Mouse (Mus musculus): ENCODE data around the gene Polr2e. TPM values are rescaled to one million over a fixed set of nuclear protein-coding genes. Genes with fewer than 3 reads are reported as not detected.

Polr2e gene
- polyA plus RNA-seq (2012; rRNA removed), result 211 and 226 TPM in 2 replicates

GRCm38 (mm10) chr10:80039559-80039979 is at the start of gene Polr2e:
Polr2e (minus strand) TSS chr10:80039795.
- H3K27ac ChIP-seq (ENCODE audit: control insufficient read depth, insufficient read depth, low read length), result peak within 1 kb of the TSS; percentile 36
- no peak for TF ChIP-seq CTCF (IDR thresholded peaks at IDR 0.05; ENCODE audit: borderline replicate concordance, control insufficient read depth, extremely low read depth, insufficient read depth, low read length, poor library complexity)
- TF ChIP-seq POLR2A (IDR thresholded peaks at IDR 0.05; ENCODE audit: control insufficient read depth, extremely low read depth, insufficient read depth, low read length, poor library complexity), result peak; percentile 63
- H3K27me3 ChIP-seq (ENCODE audit: control insufficient read depth, insufficient read depth, low read length), result no peaks in the 10 kb centered on the region
- under 1% methylated on average over 40 of the region's 40 CpGs for WGBS
- peak within 1 kb of the TSS; percentile 87 for H3K4me3 ChIP-seq (ENCODE audit: control insufficient read depth, insufficient read depth, low read length)
- peaks cover 7% of the 10 kb centered on the region for H3K4me1 ChIP-seq (replicated peaks; ENCODE audit: control insufficient read depth, insufficient read depth, low read length)
- peak; percentile 96 for DNase-seq
- peaks cover 12% of the 10 kb centered on the region for H3K36me3 ChIP-seq (ENCODE audit: control insufficient read depth, insufficient read depth, low read length)

- Histone ChIP-seq H3K4me3 (ENCODE audit: control insufficient read depth, insufficient read depth, low read length) (no peak overlapping the region), H3K4me1 (replicated peaks; ENCODE audit: control insufficient read depth, insufficient read depth, low read length) (peaks cover 8% of the 10 kb centered on the region), H3K36me3 (ENCODE audit: control insufficient read depth, insufficient read depth, low read length) (peaks cover 12% of the 10 kb centered on the region), H3K27ac (ENCODE audit: control insufficient read depth, insufficient read depth, low read length) (no peak overlapping the region), H3K27me3 (ENCODE audit: control insufficient read depth, insufficient read depth, low read length) (no peaks in the 10 kb centered on the region)
- 94% methylated on average over 4 of the region's 4 CpGs for WGBS
- TF ChIP-seq CTCF (IDR thresholded peaks at IDR 0.05; ENCODE audit: borderline replicate concordance, control insufficient read depth, extremely low read depth, insufficient read depth, low read length, poor library complexity) (no peak), POLR2A (IDR thresholded peaks at IDR 0.05; ENCODE audit: control insufficient read depth, extremely low read depth, insufficient read depth, low read length, poor library complexity) (no peak)
- DNase-seq, result no peak
Measured at GRCm38 (mm10) chr10:80089146-80089545, 49.6 kb upstream of the Polr2e start.

- no peak overlapping the region for H3K27ac ChIP-seq (ENCODE audit: control insufficient read depth, insufficient read depth, low read length)
- no peaks in the 10 kb centered on the region for H3K27me3 ChIP-seq (ENCODE audit: control insufficient read depth, insufficient read depth, low read length)
- WGBS, result 64% methylated on average over 8 of the region's 8 CpGs
- TF ChIP-seq POLR2A (IDR thresholded peaks at IDR 0.05; ENCODE audit: control insufficient read depth, extremely low read depth, insufficient read depth, low read length, poor library complexity) (no peak), CTCF (IDR thresholded peaks at IDR 0.05; ENCODE audit: borderline replicate concordance, control insufficient read depth, extremely low read depth, insufficient read depth, low read length, poor library complexity) (no peak)
- DNase-seq, result no peak
- peaks cover 8% of the 10 kb centered on the region for H3K4me1 ChIP-seq (replicated peaks; ENCODE audit: control insufficient read depth, insufficient read depth, low read length)
- H3K4me3 ChIP-seq (ENCODE audit: control insufficient read depth, insufficient read depth, low read length), result no peak overlapping the region
- peaks cover 22% of the 10 kb centered on the region for H3K36me3 ChIP-seq (ENCODE audit: control insufficient read depth, insufficient read depth, low read length)
Measured at GRCm38 (mm10) chr10:80087483-80087882, 47.9 kb upstream of the Polr2e start.

GRCm38 (mm10) chr10:80086847-80087246 is 47.3 kb upstream of the Polr2e start:
- Histone ChIP-seq H3K27me3 (ENCODE audit: control insufficient read depth, insufficient read depth, low read length) (no peaks in the 10 kb centered on the region), H3K4me3 (ENCODE audit: control insufficient read depth, insufficient read depth, low read length) (no peak overlapping the region), H3K27ac (ENCODE audit: control insufficient read depth, insufficient read depth, low read length) (no peak overlapping the region), H3K4me1 (replicated peaks; ENCODE audit: control insufficient read depth, insufficient read depth, low read length) (peaks cover 8% of the 10 kb centered on the region), H3K36me3 (ENCODE audit: control insufficient read depth, insufficient read depth, low read length) (peaks cover 27% of the 10 kb centered on the region)
- 50% methylated on average over 3 of the region's 3 CpGs for WGBS
- no peak for TF ChIP-seq POLR2A (IDR thresholded peaks at IDR 0.05; ENCODE audit: control insufficient read depth, extremely low read depth, insufficient read depth, low read length, poor library complexity)
- no peak for DNase-seq

- no peak for DNase-seq
- peaks cover 8% of the 10 kb centered on the region for H3K4me1 ChIP-seq (replicated peaks; ENCODE audit: control insufficient read depth, insufficient read depth, low read length)
- H3K4me3 ChIP-seq (ENCODE audit: control insufficient read depth, insufficient read depth, low read length), result no peak overlapping the region
- H3K27me3 ChIP-seq (ENCODE audit: control insufficient read depth, insufficient read depth, low read length), result no peaks in the 10 kb centered on the region
- H3K27ac ChIP-seq (ENCODE audit: control insufficient read depth, insufficient read depth, low read length), result no peak overlapping the region
- peaks cover 44% of the 10 kb centered on the region for H3K36me3 ChIP-seq (ENCODE audit: control insufficient read depth, insufficient read depth, low read length)
- 85% methylated on average over 9 of the region's 9 CpGs for WGBS
- no peak for TF ChIP-seq CTCF (IDR thresholded peaks at IDR 0.05; ENCODE audit: borderline replicate concordance, control insufficient read depth, extremely low read depth, insufficient read depth, low read length, poor library complexity)
- TF ChIP-seq POLR2A (IDR thresholded peaks at IDR 0.05; ENCODE audit: control insufficient read depth, extremely low read depth, insufficient read depth, low read length, poor library complexity), result no peak
Measured at GRCm38 (mm10) chr10:80084817-80085487, 45.4 kb upstream of the Polr2e start.

- no peak for TF ChIP-seq POLR2A (IDR thresholded peaks at IDR 0.05; ENCODE audit: control insufficient read depth, extremely low read depth, insufficient read depth, low read length, poor library complexity)
- no peak for TF ChIP-seq CTCF (IDR thresholded peaks at IDR 0.05; ENCODE audit: borderline replicate concordance, control insufficient read depth, extremely low read depth, insufficient read depth, low read length, poor library complexity)
- WGBS, result 86% methylated on average over 3 of the region's 3 CpGs
- Histone ChIP-seq H3K27me3 (ENCODE audit: control insufficient read depth, insufficient read depth, low read length) (no peaks in the 10 kb centered on the region), H3K4me1 (replicated peaks; ENCODE audit: control insufficient read depth, insufficient read depth, low read length) (peaks cover under 1% of the 10 kb centered on the region), H3K27ac (ENCODE audit: control insufficient read depth, insufficient read depth, low read length) (no peak overlapping the region), H3K36me3 (ENCODE audit: control insufficient read depth, insufficient read depth, low read length) (peaks cover 47% of the 10 kb centered on the region), H3K4me3 (ENCODE audit: control insufficient read depth, insufficient read depth, low read length) (no peak overlapping the region)
- DNase-seq, result no peak
Measured at GRCm38 (mm10) chr10:80081075-80081474, 41.5 kb upstream of the Polr2e start.

Data from thymus, adult 2 months (tissue).